Mouse (Mus musculus): Measurements from ENCODE around the gene Nfic. TPM values are rescaled to one million over a fixed set of nuclear protein-coding genes. Genes with fewer than 3 reads are reported as not detected.
A peak's percentile ranks its signal among the peaks of the same experiment; 100 is the strongest.

The Nfic gene
- total RNA-seq, 1 experiment from 2014 or later = 129 TPM

- peak; percentile 99 for DNase-seq
These were observed 71.4 kb downstream of the Nfic start, which contains the start of the genes Dohh and Gm48551 for GRCm38 (mm10) chr10:81383802-81384604. Gene Dohh (plus strand): TSS chr10:81384428. Gene Gm48551 (plus strand): TSS chr10:81384466.

GRCm38 (mm10) chr10:81382039-81382438, 73.4 kb downstream of the Nfic start:
- DNase-seq = no peak

- no peak for DNase-seq
These were observed 75.5 kb downstream of the Nfic start for GRCm38 (mm10) chr10:81379809-81380378.

- no peak for DNase-seq
These were observed 76.3 kb downstream of the Nfic start for GRCm38 (mm10) chr10:81379183-81379553.

GRCm38 (mm10) chr10:81378553-81379182, 76.8 kb downstream of the Nfic start:
- peak; percentile 100 for DNase-seq

- DNase-seq = no peak
These were observed 77.5 kb downstream of the Nfic start, which contains the start of gene Fzr1 for GRCm38 (mm10) chr10:81377793-81378552. Gene Fzr1 (minus strand): TSS chr10:81378516.

GRCm38 (mm10) chr10:81377362-81377664, 78.1 kb downstream of the Nfic start:
- DNase-seq = no peak

GRCm38 (mm10) chr10:81376561-81377361, 78.7 kb downstream of the Nfic start:
- DNase-seq = no peak

- no peak for DNase-seq
These were observed 80.1 kb downstream of the Nfic start for GRCm38 (mm10) chr10:81375322-81375721.

GRCm38 (mm10) chr10:81367207-81367495, 88.3 kb downstream of the Nfic start:
- no peak for DNase-seq

- no peak for DNase-seq
These were observed 88.8 kb downstream of the Nfic start for GRCm38 (mm10) chr10:81366477-81367206.

GRCm38 (mm10) chr10:81365672-81366476, 89.6 kb downstream of the Nfic start, which contains the start of gene 4930404N11Rik:
Gene 4930404N11Rik (minus strand): TSS chr10:81365816.
- no peak for DNase-seq

GRCm38 (mm10) chr10:81365073-81365472, 90.4 kb downstream of the Nfic start:
- DNase-seq = no peak

GRCm38 (mm10) chr10:81364666-81365065, 90.8 kb downstream of the Nfic start:
- DNase-seq = peak; percentile 53

- no peak for DNase-seq
These were observed 91.7 kb downstream of the Nfic start for GRCm38 (mm10) chr10:81363436-81364346.

- DNase-seq = no peak
These were observed 93.0 kb downstream of the Nfic start for GRCm38 (mm10) chr10:81362336-81362949.

GRCm38 (mm10) chr10:81360721-81361120, 94.7 kb downstream of the Nfic start:
- no peak for DNase-seq

GRCm38 (mm10) chr10:81358841-81359240, 96.6 kb downstream of the Nfic start:
- DNase-seq = no peak

GRCm38 (mm10) chr10:81358209-81358608, 97.2 kb downstream of the Nfic start:
- no peak for DNase-seq
